ENCODE assay signal across 8 mouse cellular contexts in the genomic region with DNA sequence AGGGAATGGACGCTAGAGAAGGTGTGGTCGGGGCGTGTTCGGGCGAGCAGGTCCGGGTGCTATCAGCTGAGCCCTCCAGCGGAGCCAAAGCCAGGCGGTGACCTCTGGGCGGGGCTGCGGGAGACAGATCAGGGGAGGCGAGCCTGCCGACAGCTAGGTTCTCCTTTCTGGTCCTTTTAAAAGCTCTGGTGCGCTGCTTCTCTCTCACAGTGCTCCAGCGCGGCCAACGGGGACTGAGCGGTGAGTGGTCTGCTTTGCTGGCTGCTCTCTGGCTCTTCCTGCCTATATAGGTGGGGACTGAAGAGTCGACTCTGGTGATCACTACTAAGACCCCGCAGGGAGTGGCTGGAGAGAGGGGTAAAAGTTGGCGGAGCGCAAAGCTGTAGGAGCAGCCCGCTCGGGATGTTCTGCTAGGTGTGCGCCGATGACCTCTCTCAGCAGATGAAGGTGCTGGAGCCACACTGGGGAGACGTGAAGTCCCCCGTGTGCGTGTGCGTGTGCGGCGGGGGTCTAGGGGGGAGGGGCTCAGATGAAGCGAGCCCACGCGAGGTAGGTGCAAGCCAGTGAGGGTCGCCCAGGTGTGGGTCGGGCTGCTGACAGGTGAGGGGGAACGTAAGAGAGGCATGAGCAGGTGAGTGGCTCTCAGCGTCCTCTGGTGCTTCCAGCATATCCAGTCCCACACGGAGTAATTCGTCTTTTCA. TPM values are rescaled to one million over a fixed set of nuclear protein-coding genes. Genes with fewer than 3 reads are reported as not detected.
DNase-seq lines count a peak whose midpoint lies in the region; ATAC-seq lines count a peak whose summit lies in the region.

No protein-coding gene starts in this region.

- peak overlapping the region; percentile 38 for H3K27ac ChIP-seq in lung, embryonic 15.5 days

- peaks cover 28% of the 10 kb centered on the region for H3K4me1 ChIP-seq in lung, embryonic 15.5 days

- under 1% methylated on average over 40 of the region's 40 CpGs for WGBS in lung, embryonic 15.5 days

- H3K9ac ChIP-seq in lung, embryonic 15.5 days: peak overlapping the region; percentile 40

- DNase-seq in cerebellum, postnatal 25 days: peak; percentile 38 to 52
- DNase-seq in cerebellum, adult 9-11 months: no peak
- peak; percentile 12 for DNase-seq in c-Kit-positive CD71-positive TER-119-positive erythroid progenitor cells, embryonic 14.5 days (ENCODE audit: low spot score)
- peak; percentile 70 for DNase-seq in kidney, adult 18-20 months
- no peak for DNase-seq in right cerebral cortex, postnatal 25 days

- H3K4me3 ChIP-seq in lung, embryonic 15.5 days: peak overlapping the region; percentile 46

- no peaks in the 10 kb centered on the region for H3K36me3 ChIP-seq in lung, embryonic 15.5 days

- H3K9me3 ChIP-seq in lung, embryonic 15.5 days: no peaks in the 10 kb centered on the region

- peaks cover 60% of the 10 kb centered on the region for H3K27me3 ChIP-seq in lung, embryonic 15.5 days

- ATAC-seq in granulocyte monocyte progenitor cell, adult 5-6 weeks (replicated peaks; ENCODE audit: poor library complexity, severe bottlenecking): peak; percentile 80
- ATAC-seq in lung, embryonic 15.5 days (ENCODE audit: borderline replicate concordance, extremely low read depth, low FRiP score, low TSS enrichment): peak; percentile 20; the same call in 1 of the 2 replicates
- ATAC-seq in neutrophil, adult 5-6 weeks (ENCODE audit: extremely low read depth, insufficient number of reproducible peaks, low FRiP score, poor library complexity, severe bottlenecking): peak; percentile 79

- H3K4me2 ChIP-seq in lung, embryonic 15.5 days: peak overlapping the region; percentile 91

RNA-seq across cellular contexts. Expression of a gene that starts 0.7 kb away (rescaled TPM):
- not detected in 2 replicates for total RNA-seq in granulocyte monocyte progenitor cell, adult 5-6 weeks (2014; fragmentation: Nextera tagmentation)
- not detected in 2 replicates for total RNA-seq in granulocyte monocyte progenitor cell, adult 5-6 weeks (2017)
- 13.7 and 14.1 TPM in 2 replicates for polyA plus RNA-seq in lung, embryonic 15.5 days (2015; fragmentation: Nextera tagmentation; extraction: Ambion mirVana)
- total RNA-seq in neutrophil, adult 5-6 weeks (2017): 14.4 and 24.2 TPM in 2 replicates

Comparison
In these comparisons a context has a peak if more than half of its experiments do, and no peak if none do; other contexts are left out.
1. DNase-seq: peak in cerebellum, postnatal 25 days (2 of 2), c-Kit-positive CD71-positive TER-119-positive erythroid progenitor cells, embryonic 14.5 days (single experiment) and kidney, adult 18-20 months (single experiment); none in cerebellum, adult 9-11 months (single experiment) and right cerebral cortex, postnatal 25 days (single experiment).
2. ATAC-seq: peak in every context shown above with its lines; median percentile 80 in granulocyte monocyte progenitor cell, adult 5-6 weeks; 79 in neutrophil, adult 5-6 weeks; 20 in lung, embryonic 15.5 days.
3. RNA of a gene that starts 0.7 kb away (total RNA-seq): 14.4 to 24.2 TPM in neutrophil, adult 5-6 weeks; not detected in granulocyte monocyte progenitor cell, adult 5-6 weeks; every median in the first group is over 10 times any median in the second.